Mouse (Mus musculus) stomach, postnatal 0 days (tissue): ENCODE data around the gene Rps6kc1. TPM values are rescaled to one million over a fixed set of nuclear protein-coding genes. Genes with fewer than 3 reads are reported as not detected.
A peak's percentile ranks its signal among the peaks of the same experiment; 100 is the strongest.

Experiments used
- ATAC-seq: fragments of 200-750 bp; cut with Nextera tagmentation; 2 replicates; pipeline ENCODE4 v1.8.0; 2017; ENCODE audit not compliant: low FRiP score, low TSS enrichment
- DNase-seq: peaks from one replicate; pipeline ENCODE4 v3.0.0-alpha.2; 2016; ENCODE audit warnings: low spot score
- H3K27ac ChIP-seq: fragments of 300-500 bp; sonication (generic); replicated peaks from 2 replicates; pipeline ENCODE4 v1.5.1; 2014; ENCODE audit warnings: mild to moderate bottlenecking, control low read depth
- H3K27me3 ChIP-seq: fragments of 300-500 bp; sonication (generic); 2 replicates; pipeline ENCODE4 v1.6.1; 2014; ENCODE audit warnings: low read length; ENCODE audit not compliant: control insufficient read depth, insufficient read depth
- H3K36me3 ChIP-seq: fragments of 300-500 bp; sonication (generic); 2 replicates; pipeline ENCODE4 v1.6.1; 2014; ENCODE audit warnings: low read length, mixed read lengths; ENCODE audit not compliant: control insufficient read depth, insufficient read depth
- H3K4me1 ChIP-seq: fragments of 300-500 bp; sonication (generic); replicated peaks from 2 replicates; pipeline ENCODE4 v1.6.1; 2014; ENCODE audit warnings: antibody characterized with exemption; ENCODE audit not compliant: control insufficient read depth, insufficient read depth
- H3K4me2 ChIP-seq: fragments of 300-500 bp; sonication (generic); replicated peaks from 2 replicates; pipeline ENCODE4 v1.6.1; 2014; ENCODE audit warnings: low read depth, mild to moderate bottlenecking, control low read depth, moderate library complexity
- H3K4me3 ChIP-seq: fragments of 300-500 bp; sonication (generic); 2 replicates; pipeline ENCODE4 v1.5.1; 2014; ENCODE audit warnings: low read depth, low read length, control low read depth
- H3K9ac ChIP-seq: fragments of 300-500 bp; sonication (generic); 2 replicates; pipeline ENCODE4 v1.6.1; 2014; ENCODE audit warnings: mild to moderate bottlenecking, low read length, control low read depth, mixed read lengths
- H3K9me3 ChIP-seq: fragments of 300-500 bp; sonication (generic); 2 replicates; pipeline ENCODE4 v1.6.1; 2016; ENCODE audit warnings: low read length; ENCODE audit not compliant: control insufficient read depth
- CTCF ChIP-seq: IDR thresholded peaks from 2 replicates; pipeline ENCODE4 v1.5.1; 2016; ENCODE audit warnings: antibody characterized with exemption, low read depth, mild to moderate bottlenecking, moderate library complexity
- EP300 ChIP-seq: optimal IDR thresholded peaks from 2 replicates; pipeline ENCODE3; 2016; ENCODE audit warnings: antibody characterized with exemption
- WGBS: fragments of 180-500 bp; shearing (Covaris S2); extraction: QIAGEN DNeasy Blood & Tissue Kit; methylation state at CpG from one replicate; pipeline ENCODE4 v1.1.7; 2014; 5-methylcytosine and 5-hydroxymethylcytosine counted together
- polyA plus RNA-seq: library from polyadenylated mRNA; unstranded; fragments of >200 nt; fragmentation: Nextera tagmentation; extraction: Ambion mirVana; gene quantifications from 2 replicates; pipeline ENCODE4 v1.2.1, GENCODE M21; 2015

Rps6kc1 gene
- polyA plus RNA-seq, 1 experiment from 2014 or later, result 4.5 TPM

GRCm38 (mm10) chr1:190664767-190665489 is 246.6 kb downstream of the Rps6kc1 start:
- no peaks in the 10 kb centered on the region for H3K27me3 ChIP-seq
- H3K36me3 ChIP-seq, result no peaks in the 10 kb centered on the region
- whole genome bisulfite sequencing, result 81% methylated on average over 21 of the region's 21 CpGs
- TF ChIP-seq EP300 (no peak), CTCF (no peak)
- H3K27ac ChIP-seq, result no peak overlapping the region
- DNase-seq (no peak), ATAC-seq (no peak)
- no peaks in the 10 kb centered on the region for H3K9me3 ChIP-seq
- no peak overlapping the region for H3K4me3 ChIP-seq
- no peak overlapping the region for H3K4me2 ChIP-seq
- H3K9ac ChIP-seq, result no peak overlapping the region
- H3K4me1 ChIP-seq, result no peaks in the 10 kb centered on the region

GRCm38 (mm10) chr1:190663996-190664395 is 247.6 kb downstream of the Rps6kc1 start:
- H3K27ac ChIP-seq, result no peak overlapping the region
- H3K9ac ChIP-seq, result no peak overlapping the region
- no peak for ATAC-seq
- no peaks in the 10 kb centered on the region for H3K9me3 ChIP-seq
- TF ChIP-seq EP300, result no peak
- TF ChIP-seq CTCF, result no peak
- no peaks in the 10 kb centered on the region for H3K4me1 ChIP-seq
- DNase-seq, result no peak
- no peaks in the 10 kb centered on the region for H3K36me3 ChIP-seq
- WGBS, result 86% methylated on average over 4 of the region's 4 CpGs
- H3K27me3 ChIP-seq, result no peaks in the 10 kb centered on the region
- H3K4me2 ChIP-seq, result no peak overlapping the region
- no peak overlapping the region for H3K4me3 ChIP-seq

- DNase-seq, result no peak
- H3K4me1 ChIP-seq, result no peaks in the 10 kb centered on the region
- H3K4me3 ChIP-seq, result no peak overlapping the region
- TF ChIP-seq CTCF (no peak), EP300 (no peak)
- H3K4me2 ChIP-seq, result no peak overlapping the region
- H3K27me3 ChIP-seq, result no peaks in the 10 kb centered on the region
- no peak for ATAC-seq
- H3K27ac ChIP-seq, result no peak overlapping the region
- no peaks in the 10 kb centered on the region for H3K36me3 ChIP-seq
- H3K9me3 ChIP-seq, result no peaks in the 10 kb centered on the region
- H3K9ac ChIP-seq, result no peak overlapping the region
- 72% methylated on average over 5 of the region's 5 CpGs for WGBS
Observed at GRCm38 (mm10) chr1:190662736-190663135, 248.8 kb downstream of the Rps6kc1 start.

- no peaks in the 10 kb centered on the region for H3K9me3 ChIP-seq
- no peak for DNase-seq
- 0 out of 2 replicates have a peak, but pooled peaks have one; percentile 6 for ATAC-seq
- H3K27ac ChIP-seq, result no peak overlapping the region
- H3K9ac ChIP-seq, result no peak overlapping the region
- WGBS, result 72% methylated on average over 4 of the region's 4 CpGs
- no peaks in the 10 kb centered on the region for H3K27me3 ChIP-seq
- no peak for TF ChIP-seq CTCF
- TF ChIP-seq EP300, result no peak
- H3K4me3 ChIP-seq, result no peak overlapping the region
- H3K4me1 ChIP-seq, result no peaks in the 10 kb centered on the region
- H3K36me3 ChIP-seq, result no peaks in the 10 kb centered on the region
- H3K4me2 ChIP-seq, result no peak overlapping the region
Observed at GRCm38 (mm10) chr1:190661764-190662163, 249.8 kb downstream of the Rps6kc1 start.

GRCm38 (mm10) chr1:190661249-190661648 is 250.3 kb downstream of the Rps6kc1 start:
- no peaks in the 10 kb centered on the region for H3K4me1 ChIP-seq
- H3K27ac ChIP-seq, result no peak overlapping the region
- TF ChIP-seq EP300 (no peak), CTCF (no peak)
- H3K4me3 ChIP-seq, result no peak overlapping the region
- H3K9me3 ChIP-seq, result no peaks in the 10 kb centered on the region
- WGBS, result 67% methylated on average over 15 of the region's 15 CpGs
- DNase-seq (no peak), ATAC-seq (no peak)
- H3K36me3 ChIP-seq, result no peaks in the 10 kb centered on the region
- no peaks in the 10 kb centered on the region for H3K27me3 ChIP-seq
- no peak overlapping the region for H3K9ac ChIP-seq
- no peak overlapping the region for H3K4me2 ChIP-seq

GRCm38 (mm10) chr1:190659722-190660502 is 251.7 kb downstream of the Rps6kc1 start:
- no peak for DNase-seq
- Histone ChIP-seq H3K4me3 (no peak overlapping the region), H3K36me3 (no peaks in the 10 kb centered on the region), H3K9ac (no peak overlapping the region), H3K9me3 (no peaks in the 10 kb centered on the region), H3K4me2 (no peak overlapping the region), H3K4me1 (no peaks in the 10 kb centered on the region), H3K27ac (no peak overlapping the region), H3K27me3 (no peaks in the 10 kb centered on the region)
- no peak for ATAC-seq
- WGBS, result 79% methylated on average over 17 of the region's 17 CpGs
- TF ChIP-seq EP300 (no peak), CTCF (no peak)
